Comparison of ENCODE assay signal across 8 mouse cellular contexts in genomic region chrX:58030835-58031670, GRCm38 (mm10). TPM values are rescaled to one million over a fixed set of nuclear protein-coding genes. Genes with fewer than 3 reads are reported as not detected.
DNase-seq lines count a peak whose midpoint lies in the region; ATAC-seq and TF ChIP-seq lines count a peak whose summit lies in the region.

No protein-coding gene starts in this region.

- peak; percentile 40 for DNase-seq in left cerebral cortex, postnatal 4 days
- DNase-seq in left cerebral cortex, adult 8-10 months (ENCODE audit: low spot score in 2 of 2) = no peak
- peak; percentile 72 to 75 for DNase-seq in cerebellum, postnatal 10 days
- no peak for DNase-seq in midbrain, postnatal 0 days (ENCODE audit: low spot score)
- no peak for DNase-seq in T-cell, adult 2 months (ENCODE audit: low spot score)
- DNase-seq in lung, postnatal 25 days (ENCODE audit: low spot score) = no peak
- DNase-seq in thymus, adult 2 months = no peak

- no peaks in the 10 kb centered on the region for H3K4me1 ChIP-seq in hindbrain, embryonic 13.5 days (replicated peaks)
- no peaks in the 10 kb centered on the region for H3K4me1 ChIP-seq in midbrain, postnatal 0 days (ENCODE audit: insufficient read depth, low read length)
- H3K4me1 ChIP-seq in thymus, adult 2 months (replicated peaks; ENCODE audit: control insufficient read depth, insufficient read depth, low read length) = no peaks in the 10 kb centered on the region

- 16% methylated on average over 54 of the region's 56 CpGs for whole genome bisulfite sequencing in hindbrain, embryonic 13.5 days
- WGBS in midbrain, postnatal 0 days = 18% methylated on average over 46 of the region's 56 CpGs
- WGBS in thymus, adult 2 months = 7% methylated on average over 56 of the region's 56 CpGs

- peaks cover 19% of the 10 kb centered on the region for H3K27me3 ChIP-seq in hindbrain, embryonic 13.5 days
- no peaks in the 10 kb centered on the region for H3K27me3 ChIP-seq in midbrain, postnatal 0 days (ENCODE audit: insufficient read depth, low read length)
- no peaks in the 10 kb centered on the region; the same call in 1 of the 2 replicates for H3K27me3 ChIP-seq in thymus, adult 2 months (ENCODE audit: control insufficient read depth, insufficient read depth, low read length)

- intact Hi-C loops in left cerebral cortex, postnatal 4 days (cut with DNase I) = no loop called here

- H3K4me2 ChIP-seq in hindbrain, embryonic 13.5 days = peak overlapping the region; percentile 51
- H3K4me2 ChIP-seq in midbrain, postnatal 0 days (ENCODE audit: low read depth, low read length, poor library complexity, severe bottlenecking) = peak overlapping the region; percentile 49

- H3K27ac ChIP-seq in hindbrain, embryonic 13.5 days = peak overlapping the region; percentile 86
- H3K27ac ChIP-seq in midbrain, postnatal 0 days (ENCODE audit: low read depth, low read length) = peak overlapping the region; percentile 51
- no peak overlapping the region for H3K27ac ChIP-seq in thymus, adult 2 months (ENCODE audit: control insufficient read depth, insufficient read depth, low read length)

- no peak for TF ChIP-seq POLR2A in thymus, adult 2 months (IDR thresholded peaks at IDR 0.05; ENCODE audit: control insufficient read depth, extremely low read depth, insufficient read depth, low read length, poor library complexity)

- peak; percentile 62 for ATAC-seq in hindbrain, embryonic 13.5 days (ENCODE audit: low FRiP score)
- ATAC-seq in midbrain, postnatal 0 days (ENCODE audit: low FRiP score) = peak; percentile 52

- H3K9me3 ChIP-seq in hindbrain, embryonic 13.5 days = no peaks in the 10 kb centered on the region
- H3K9me3 ChIP-seq in midbrain, postnatal 0 days (ENCODE audit: low read length) = no peaks in the 10 kb centered on the region

- H3K36me3 ChIP-seq in hindbrain, embryonic 13.5 days = no peaks in the 10 kb centered on the region
- no peaks in the 10 kb centered on the region for H3K36me3 ChIP-seq in midbrain, postnatal 0 days (ENCODE audit: insufficient read depth, low read length)
- no peaks in the 10 kb centered on the region for H3K36me3 ChIP-seq in thymus, adult 2 months (ENCODE audit: control insufficient read depth, insufficient read depth, low read length)

- peak overlapping the region; percentile 46 for H3K4me3 ChIP-seq in hindbrain, embryonic 13.5 days
- H3K4me3 ChIP-seq in midbrain, postnatal 0 days (ENCODE audit: low read depth, low read length) = peak overlapping the region; percentile 41
- H3K4me3 ChIP-seq in thymus, adult 2 months (ENCODE audit: control insufficient read depth, insufficient read depth, low read length) = no peak overlapping the region

- TF ChIP-seq CTCF in midbrain, postnatal 0 days (IDR thresholded peaks at IDR 0.05) = no peak
- TF ChIP-seq CTCF in thymus, adult 2 months (IDR thresholded peaks at IDR 0.05; ENCODE audit: borderline replicate concordance, control insufficient read depth, extremely low read depth, insufficient read depth, low read length, poor library complexity) = no peak

- H3K9ac ChIP-seq in hindbrain, embryonic 13.5 days = peak overlapping the region; percentile 75
- peak overlapping the region; percentile 29 for H3K9ac ChIP-seq in midbrain, postnatal 0 days (replicated peaks; ENCODE audit: low read length, poor library complexity, severe bottlenecking)

RNA-seq across cellular contexts. Expression of gene Zic3, which starts 8.6 kb away (rescaled TPM):
- total RNA-seq in left cerebral cortex, postnatal 4 days (2021) = 1 to 10 TPM; 6.4 to 8.9 TPM
- total RNA-seq in left cerebral cortex, adult 8-10 months (2022) = 1 to 10 TPM; 2.2 to 5.7 (median 3.5) TPM
- 17.4 and 23.2 TPM in 2 replicates for polyA plus RNA-seq in hindbrain, embryonic 13.5 days (2015; fragmentation: Nextera tagmentation; extraction: Ambion mirVana)
- total RNA-seq in midbrain, postnatal 0 days (2014; rRNA removed) = 14.4 and 17.7 TPM in 2 replicates
- polyA plus RNA-seq in midbrain, postnatal 0 days (2015; fragmentation: Nextera tagmentation; extraction: Ambion mirVana) = 7.9 and 9.7 TPM in 2 replicates
- polyA plus RNA-seq in thymus, adult 2 months (2012; rRNA removed) = not detected in 2 replicates

Comparison
In these comparisons a context has a peak if more than half of its experiments do, and no peak if none do; other contexts are left out.
1. DNase-seq: peak in left cerebral cortex, postnatal 4 days (single experiment) and cerebellum, postnatal 10 days (2 of 2); none in left cerebral cortex, adult 8-10 months (0 of 2), midbrain, postnatal 0 days (single experiment), T-cell, adult 2 months (single experiment), lung, postnatal 25 days (single experiment) and thymus, adult 2 months (single experiment).